Mouse (Mus musculus): ENCODE measurements around the gene Ppm1b. TPM values are rescaled to one million over a fixed set of nuclear protein-coding genes. Genes with fewer than 3 reads are reported as not detected.
A peak's percentile ranks its signal among the peaks of the same experiment; 100 is the strongest.

Gene Ppm1b
- polyA plus RNA-seq, 1 experiment from 2014 or later: 82.9 TPM

DNA sequence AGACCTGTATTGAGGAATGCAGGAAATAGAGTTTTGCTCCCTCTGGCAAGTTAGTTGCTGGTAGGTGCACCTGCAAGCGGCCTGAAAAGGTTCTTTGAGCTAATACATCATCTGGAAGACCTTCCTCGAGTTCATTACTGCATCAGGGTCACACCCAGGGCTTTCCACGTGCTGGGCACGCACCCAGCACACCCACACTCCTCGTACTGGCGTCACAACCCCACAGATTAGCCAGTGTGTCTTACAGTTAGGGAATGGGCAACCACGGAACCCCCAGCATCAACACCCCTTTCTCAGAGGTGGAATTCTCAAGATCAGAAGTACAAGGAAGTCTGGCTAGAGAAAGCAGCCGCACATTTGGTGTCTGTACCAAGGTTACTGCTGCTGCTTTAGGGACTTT lies 67.7 kb downstream of the Ppm1b start:
- no peaks in the 10 kb centered on the region for H3K9me3 ChIP-seq (ENCODE audit: control insufficient read depth, low read length)
- 95% methylated on average over 8 of the region's 8 CpGs for WGBS
- no peak overlapping the region for H3K9ac ChIP-seq (replicated peaks; ENCODE audit: low read depth, low read length)
- H3K36me3 ChIP-seq (ENCODE audit: control insufficient read depth, insufficient read depth, low read length): no peaks in the 10 kb centered on the region
- no peak for ATAC-seq (ENCODE audit: low read depth)
- H3K4me1 ChIP-seq (ENCODE audit: control insufficient read depth, insufficient read depth, low read length): no peaks in the 10 kb centered on the region
- H3K27me3 ChIP-seq (ENCODE audit: control insufficient read depth, insufficient read depth, low read length): no peaks in the 10 kb centered on the region
- no peak overlapping the region for H3K4me3 ChIP-seq (ENCODE audit: low read depth, low read length)
- H3K4me2 ChIP-seq (ENCODE audit: low read depth, low read length): no peak overlapping the region
- H3K27ac ChIP-seq (ENCODE audit: low read depth, low read length): no peak overlapping the region

DNA sequence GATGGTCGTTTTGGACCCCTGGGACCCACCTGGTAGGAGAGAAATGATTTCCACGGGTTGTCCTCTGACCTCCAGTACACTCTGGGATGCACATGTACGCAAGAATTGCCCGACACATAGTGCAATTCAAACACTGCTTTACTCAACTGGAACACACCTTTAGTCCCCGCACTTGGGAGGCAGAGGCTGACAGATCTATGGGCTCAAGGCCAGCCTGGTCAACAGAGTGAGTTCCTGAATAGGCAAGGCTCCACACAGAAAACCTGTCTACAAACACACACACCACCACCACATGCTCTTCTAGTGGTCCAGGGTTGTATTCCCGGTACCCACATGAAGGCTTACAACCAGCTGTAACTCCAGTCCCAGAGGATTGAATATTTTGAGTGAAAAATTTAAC lies 68.6 kb downstream of the Ppm1b start:
- Histone ChIP-seq H3K4me1 (ENCODE audit: control insufficient read depth, insufficient read depth, low read length) (no peaks in the 10 kb centered on the region), H3K9me3 (ENCODE audit: control insufficient read depth, low read length) (no peaks in the 10 kb centered on the region), H3K27ac (ENCODE audit: low read depth, low read length) (no peak overlapping the region), H3K27me3 (ENCODE audit: control insufficient read depth, insufficient read depth, low read length) (no peaks in the 10 kb centered on the region), H3K9ac (replicated peaks; ENCODE audit: low read depth, low read length) (no peak overlapping the region), H3K4me3 (ENCODE audit: low read depth, low read length) (no peak overlapping the region), H3K36me3 (ENCODE audit: control insufficient read depth, insufficient read depth, low read length) (no peaks in the 10 kb centered on the region), H3K4me2 (ENCODE audit: low read depth, low read length) (no peak overlapping the region)
- WGBS: 95% methylated on average over 6 of the region's 6 CpGs
- no peak for ATAC-seq (ENCODE audit: low read depth)

DNA sequence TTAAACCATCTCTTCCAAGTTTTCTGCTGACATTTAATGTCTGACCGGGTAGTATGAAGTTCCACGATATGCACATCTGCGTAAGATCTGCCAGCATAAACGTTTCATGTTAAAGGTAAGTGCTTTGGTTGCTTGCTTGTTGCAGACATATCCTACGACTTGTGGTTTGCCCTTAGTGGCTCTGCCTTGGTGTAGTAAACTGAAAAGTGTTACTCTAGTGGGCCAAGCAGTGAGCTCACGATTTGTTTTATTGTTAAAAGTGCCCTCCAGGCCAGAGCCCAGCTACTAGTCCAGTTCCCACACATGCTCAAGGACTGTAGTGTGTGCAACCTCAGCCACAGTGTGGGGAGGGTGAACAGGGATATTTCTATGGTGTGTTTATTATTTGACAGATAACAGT lies 69.9 kb downstream of the Ppm1b start:
- Histone ChIP-seq H3K4me1 (ENCODE audit: control insufficient read depth, insufficient read depth, low read length) (no peaks in the 10 kb centered on the region), H3K9me3 (ENCODE audit: control insufficient read depth, low read length) (no peaks in the 10 kb centered on the region), H3K36me3 (ENCODE audit: control insufficient read depth, insufficient read depth, low read length) (no peaks in the 10 kb centered on the region), H3K27ac (ENCODE audit: low read depth, low read length) (no peak overlapping the region), H3K4me2 (ENCODE audit: low read depth, low read length) (no peak overlapping the region), H3K4me3 (ENCODE audit: low read depth, low read length) (no peak overlapping the region), H3K27me3 (ENCODE audit: control insufficient read depth, insufficient read depth, low read length) (no peaks in the 10 kb centered on the region), H3K9ac (replicated peaks; ENCODE audit: low read depth, low read length) (no peak overlapping the region)
- no peak for ATAC-seq (ENCODE audit: low read depth)
- 94% methylated on average over 6 of the region's 6 CpGs for WGBS

DNA sequence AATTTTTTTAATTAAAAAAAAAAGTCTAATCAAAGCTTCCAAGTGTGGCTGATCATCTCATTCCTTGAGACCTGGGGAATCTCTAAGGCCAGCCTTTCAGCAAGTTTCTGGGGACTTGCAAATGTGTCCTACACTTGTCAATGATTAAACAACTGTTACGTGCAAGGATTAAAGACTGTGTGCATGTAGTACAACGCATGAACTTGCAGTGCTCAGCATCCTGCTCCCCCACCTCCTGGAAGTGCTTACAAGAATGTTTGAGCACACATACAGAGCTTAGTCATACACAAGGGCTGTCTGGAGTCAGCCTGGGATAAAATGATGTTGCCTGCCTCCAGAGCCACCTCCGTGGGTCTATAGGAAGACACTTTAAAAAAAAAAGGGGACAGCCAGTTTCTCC lies 70.7 kb downstream of the Ppm1b start:
- Histone ChIP-seq H3K4me3 (ENCODE audit: low read depth, low read length) (no peak overlapping the region), H3K36me3 (ENCODE audit: control insufficient read depth, insufficient read depth, low read length) (no peaks in the 10 kb centered on the region), H3K9ac (replicated peaks; ENCODE audit: low read depth, low read length) (no peak overlapping the region), H3K4me1 (ENCODE audit: control insufficient read depth, insufficient read depth, low read length) (no peaks in the 10 kb centered on the region), H3K27ac (ENCODE audit: low read depth, low read length) (no peak overlapping the region), H3K9me3 (ENCODE audit: control insufficient read depth, low read length) (no peaks in the 10 kb centered on the region), H3K4me2 (ENCODE audit: low read depth, low read length) (no peak overlapping the region), H3K27me3 (ENCODE audit: control insufficient read depth, insufficient read depth, low read length) (no peaks in the 10 kb centered on the region)
- WGBS: 86% methylated on average over 3 of the region's 3 CpGs
- no peak for ATAC-seq (ENCODE audit: low read depth)

DNA sequence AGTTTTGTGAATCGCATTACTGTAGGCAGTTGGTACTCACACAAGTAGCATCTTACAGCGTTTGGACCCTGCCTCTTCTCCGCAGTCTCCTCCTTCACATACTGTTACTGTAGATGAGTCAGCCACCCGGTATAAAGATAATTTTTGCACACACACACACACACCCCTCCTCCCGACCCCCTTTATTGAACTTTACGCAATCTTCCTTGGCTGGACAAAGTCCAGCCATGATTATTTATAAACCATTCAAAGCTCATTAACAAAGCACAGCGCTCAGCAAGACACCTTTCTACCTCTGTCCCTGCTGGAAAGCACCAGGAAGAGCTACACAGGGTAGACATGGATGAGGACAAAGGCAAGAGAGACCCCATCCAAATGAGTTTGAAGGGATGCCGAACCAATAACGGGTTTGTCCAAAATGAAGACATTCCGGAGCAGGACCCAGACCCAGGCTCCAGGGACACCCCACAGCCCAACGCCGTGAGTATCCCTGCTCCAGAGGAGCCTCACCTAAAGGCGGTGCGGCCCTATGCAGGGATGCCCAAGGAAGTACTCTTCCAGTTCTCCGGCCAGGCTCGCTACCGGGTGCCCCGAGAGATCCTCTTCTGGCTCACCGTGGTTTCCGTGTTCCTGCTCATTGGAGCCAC lies 71.7 kb downstream of the Ppm1b start, which contains the start of gene Slc3a1:
Slc3a1 (plus strand) TSS at position 284 of the 647 bp plus-strand sequence.
- no peak within 1 kb of the TSS for H3K4me2 ChIP-seq (ENCODE audit: low read depth, low read length)
- no peaks in the 10 kb centered on the region for H3K36me3 ChIP-seq (ENCODE audit: control insufficient read depth, insufficient read depth, low read length)
- H3K9me3 ChIP-seq (ENCODE audit: control insufficient read depth, low read length): no peaks in the 10 kb centered on the region
- ATAC-seq (ENCODE audit: low read depth): no peak
- H3K4me1 ChIP-seq (ENCODE audit: control insufficient read depth, insufficient read depth, low read length): no peaks in the 10 kb centered on the region
- H3K4me3 ChIP-seq (ENCODE audit: low read depth, low read length): no peak within 1 kb of the TSS
- H3K9ac ChIP-seq (replicated peaks; ENCODE audit: low read depth, low read length): no peak within 1 kb of the TSS
- no peaks in the 10 kb centered on the region for H3K27me3 ChIP-seq (ENCODE audit: control insufficient read depth, insufficient read depth, low read length)
- no peak within 1 kb of the TSS for H3K27ac ChIP-seq (ENCODE audit: low read depth, low read length)
- 89% methylated on average over 20 of the region's 20 CpGs for WGBS

DNA sequence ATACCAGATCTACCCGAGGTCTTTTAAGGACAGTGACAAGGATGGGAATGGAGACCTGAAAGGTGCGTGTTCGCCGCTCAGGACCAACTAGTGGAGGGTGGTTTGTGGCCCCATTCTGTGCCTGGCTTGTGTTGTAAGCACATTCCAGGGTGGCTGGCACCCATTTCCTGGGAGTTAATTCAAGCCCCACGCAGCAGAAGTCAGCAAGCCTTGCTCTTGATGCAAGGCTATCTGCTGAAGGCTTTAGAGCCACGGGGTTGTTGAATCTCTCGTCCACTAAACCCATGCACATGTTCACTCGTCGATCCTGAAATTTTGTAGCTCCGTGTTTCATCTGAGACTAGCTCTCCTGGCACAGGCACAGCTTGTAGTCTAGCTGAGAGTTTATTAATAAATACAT lies 72.3 kb downstream of the Ppm1b start:
- H3K4me3 ChIP-seq (ENCODE audit: low read depth, low read length): no peak overlapping the region
- 93% methylated on average over 10 of the region's 10 CpGs for WGBS
- H3K27me3 ChIP-seq (ENCODE audit: control insufficient read depth, insufficient read depth, low read length): no peaks in the 10 kb centered on the region
- H3K9me3 ChIP-seq (ENCODE audit: control insufficient read depth, low read length): no peaks in the 10 kb centered on the region
- H3K4me2 ChIP-seq (ENCODE audit: low read depth, low read length): no peak overlapping the region
- no peaks in the 10 kb centered on the region for H3K4me1 ChIP-seq (ENCODE audit: control insufficient read depth, insufficient read depth, low read length)
- H3K27ac ChIP-seq (ENCODE audit: low read depth, low read length): no peak overlapping the region
- H3K9ac ChIP-seq (replicated peaks; ENCODE audit: low read depth, low read length): no peak overlapping the region
- ATAC-seq (ENCODE audit: low read depth): no peak
- H3K36me3 ChIP-seq (ENCODE audit: control insufficient read depth, insufficient read depth, low read length): no peaks in the 10 kb centered on the region

DNA sequence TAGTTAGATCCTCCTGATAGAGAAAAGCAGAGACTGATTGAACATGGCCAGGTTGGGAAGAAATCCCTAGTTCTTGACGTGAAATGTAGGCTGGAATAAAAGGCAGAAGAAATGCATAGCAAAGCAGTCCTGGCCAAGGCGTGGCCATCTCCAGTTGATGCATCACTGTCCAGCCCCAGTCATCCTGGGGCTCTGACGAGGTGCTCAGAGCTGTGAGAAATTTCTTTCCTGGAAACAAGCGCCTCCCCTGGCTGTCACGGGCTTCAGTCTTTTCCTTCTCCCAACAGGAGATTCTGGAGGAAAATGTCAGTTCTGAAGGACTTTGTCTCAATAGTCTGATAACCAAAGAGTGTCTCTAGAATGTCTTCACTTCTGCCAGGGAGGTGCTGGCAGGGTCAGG lies 74.1 kb downstream of the Ppm1b start:
- H3K27ac ChIP-seq (ENCODE audit: low read depth, low read length): no peak overlapping the region
- ATAC-seq (ENCODE audit: low read depth): no peak
- H3K27me3 ChIP-seq (ENCODE audit: control insufficient read depth, insufficient read depth, low read length): no peaks in the 10 kb centered on the region
- H3K4me2 ChIP-seq (ENCODE audit: low read depth, low read length): no peak overlapping the region
- 72% methylated on average over 5 of the region's 5 CpGs for WGBS
- no peaks in the 10 kb centered on the region for H3K9me3 ChIP-seq (ENCODE audit: control insufficient read depth, low read length)
- no peaks in the 10 kb centered on the region for H3K36me3 ChIP-seq (ENCODE audit: control insufficient read depth, insufficient read depth, low read length)
- no peaks in the 10 kb centered on the region for H3K4me1 ChIP-seq (ENCODE audit: control insufficient read depth, insufficient read depth, low read length)
- no peak overlapping the region for H3K9ac ChIP-seq (replicated peaks; ENCODE audit: low read depth, low read length)
- no peak overlapping the region for H3K4me3 ChIP-seq (ENCODE audit: low read depth, low read length)

DNA sequence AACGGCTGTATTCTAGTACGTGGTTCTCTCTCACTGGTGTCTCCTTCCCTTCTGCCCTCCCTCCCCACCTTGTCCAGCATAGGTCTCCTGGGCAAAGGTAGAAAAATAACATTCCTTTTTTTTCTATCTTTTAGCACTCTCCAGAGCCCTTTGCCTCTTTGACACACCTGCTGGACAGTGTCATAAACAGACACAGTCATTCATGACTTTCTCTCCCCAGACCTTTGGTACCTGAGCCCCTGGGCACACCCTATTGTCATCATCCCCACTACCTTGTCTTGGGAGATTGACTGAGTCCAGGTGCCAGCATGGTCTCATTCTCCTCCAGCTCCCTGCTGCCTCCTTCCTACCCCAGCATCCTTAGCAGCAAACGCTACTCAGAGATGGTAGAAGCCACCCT lies 76.5 kb downstream of the Ppm1b start:
- no peak overlapping the region for H3K9ac ChIP-seq (replicated peaks; ENCODE audit: low read depth, low read length)
- no peaks in the 10 kb centered on the region for H3K27me3 ChIP-seq (ENCODE audit: control insufficient read depth, insufficient read depth, low read length)
- no peaks in the 10 kb centered on the region for H3K36me3 ChIP-seq (ENCODE audit: control insufficient read depth, insufficient read depth, low read length)
- no peak overlapping the region for H3K4me3 ChIP-seq (ENCODE audit: low read depth, low read length)
- H3K27ac ChIP-seq (ENCODE audit: low read depth, low read length): no peak overlapping the region
- ATAC-seq (ENCODE audit: low read depth): no peak
- no peaks in the 10 kb centered on the region for H3K4me1 ChIP-seq (ENCODE audit: control insufficient read depth, insufficient read depth, low read length)
- H3K4me2 ChIP-seq (ENCODE audit: low read depth, low read length): no peak overlapping the region
- WGBS: 91% methylated on average over 3 of the region's 3 CpGs
- no peaks in the 10 kb centered on the region for H3K9me3 ChIP-seq (ENCODE audit: control insufficient read depth, low read length)

DNA sequence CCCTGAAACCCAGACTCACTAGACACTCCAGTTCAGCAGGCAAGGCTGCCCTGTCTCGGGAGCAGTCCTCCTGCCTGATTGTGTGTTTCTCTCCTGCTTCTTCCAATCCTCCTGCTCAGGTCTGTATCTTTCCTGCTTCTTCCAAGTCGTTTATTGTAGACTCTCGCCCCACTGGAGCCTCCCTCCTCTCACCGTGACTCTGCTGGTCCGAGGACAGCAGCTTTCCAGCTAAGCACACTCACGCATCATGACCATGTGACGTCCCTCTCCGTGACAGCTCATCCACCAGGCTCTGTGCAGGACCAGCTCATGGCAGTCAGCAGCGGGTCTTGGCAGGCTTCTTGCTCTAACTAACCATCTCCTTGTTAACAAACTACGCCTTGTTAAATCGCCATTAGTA lies 77.5 kb downstream of the Ppm1b start:
- H3K4me2 ChIP-seq (ENCODE audit: low read depth, low read length): no peak overlapping the region
- no peaks in the 10 kb centered on the region for H3K36me3 ChIP-seq (ENCODE audit: control insufficient read depth, insufficient read depth, low read length)
- no peak overlapping the region for H3K9ac ChIP-seq (replicated peaks; ENCODE audit: low read depth, low read length)
- WGBS: 67% methylated on average over 11 of the region's 11 CpGs
- peak; percentile 49; the same call in 1 of the 2 replicates for ATAC-seq (ENCODE audit: low read depth)
- no peaks in the 10 kb centered on the region for H3K27me3 ChIP-seq (ENCODE audit: control insufficient read depth, insufficient read depth, low read length)
- no peak overlapping the region for H3K27ac ChIP-seq (ENCODE audit: low read depth, low read length)
- no peak overlapping the region for H3K4me3 ChIP-seq (ENCODE audit: low read depth, low read length)
- H3K9me3 ChIP-seq (ENCODE audit: control insufficient read depth, low read length): no peaks in the 10 kb centered on the region
- H3K4me1 ChIP-seq (ENCODE audit: control insufficient read depth, insufficient read depth, low read length): no peaks in the 10 kb centered on the region
